In the genomic region with DNA sequence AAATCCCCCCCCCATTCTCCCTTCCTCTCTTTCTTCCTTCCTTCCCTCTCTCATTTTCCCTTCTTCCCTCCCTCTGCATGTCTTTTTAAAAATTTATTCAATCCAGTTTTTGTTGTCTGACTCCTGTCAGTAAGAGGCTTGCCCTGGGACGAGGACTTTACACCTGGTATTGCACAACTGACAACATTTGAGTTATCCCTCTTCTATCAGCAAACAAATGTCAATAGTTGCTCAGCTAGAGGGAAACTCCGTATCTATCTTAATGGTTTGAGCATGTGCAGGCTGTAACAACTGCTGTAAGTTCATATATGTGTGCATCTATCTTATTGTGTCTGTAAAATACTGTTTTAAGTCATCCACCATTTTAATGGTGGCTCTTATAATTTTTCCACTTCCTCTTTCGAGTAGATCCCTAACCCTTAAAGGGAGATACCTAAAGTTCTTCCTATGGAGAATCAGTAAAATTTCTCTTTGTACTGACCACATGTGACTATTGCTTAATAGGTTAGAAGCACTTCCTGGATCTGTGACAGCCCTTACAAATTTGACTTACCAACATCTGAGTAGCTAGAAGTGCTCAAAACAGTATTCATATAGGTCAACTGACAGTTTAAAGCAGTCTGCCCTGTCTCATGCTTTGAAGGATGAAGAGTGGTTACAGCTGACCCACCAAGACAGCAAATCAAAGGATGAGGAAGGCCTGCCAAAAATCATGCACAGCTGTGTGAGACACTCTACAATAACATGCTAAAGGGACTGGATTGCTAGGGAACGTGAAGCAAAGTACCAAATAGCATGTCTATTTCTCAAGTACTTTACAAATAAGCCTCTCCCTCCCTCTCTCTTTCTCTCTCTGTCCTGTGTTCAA, we compare ENCODE assay signal across 23 mouse cellular contexts.
A peak's percentile ranks its signal among the peaks of the same experiment; 100 is the strongest.
DNase-seq lines count a peak whose midpoint lies in the region; ATAC-seq and TF ChIP-seq lines count a peak whose summit lies in the region.
"Had no signal": no experiment of that assay in that cellular context is flagged by ENCODE, and none has a peak within 500 bp of the region (broad histone marks: within the 10 kb centered on the region; RNA-seq: fewer than 3 reads in every experiment).

No protein-coding gene starts in this region.

- WGBS in embryonic facial prominence, embryonic 14.5 days = 71% methylated on average over 4 of the region's 4 CpGs
- WGBS in embryonic facial prominence, embryonic 10.5 days = 84% methylated on average over 4 of the region's 4 CpGs
- WGBS in stomach, embryonic 14.5 days = 57% methylated on average over 4 of the region's 4 CpGs
- WGBS in stomach, postnatal 0 days = 59% methylated on average over 4 of the region's 4 CpGs

- TF ChIP-seq CTCF in stomach, postnatal 0 days (IDR thresholded peaks at IDR 0.05; ENCODE audit: low read depth) = no peak

- H3K9ac ChIP-seq in embryonic facial prominence, embryonic 14.5 days (ENCODE audit: low read depth, low read length) = no peak overlapping the region
- no peak overlapping the region for H3K9ac ChIP-seq in stomach, embryonic 14.5 days (replicated peaks; ENCODE audit: low read depth, low read length)
- no peak overlapping the region for H3K9ac ChIP-seq in stomach, postnatal 0 days (ENCODE audit: low read length)
- H3K9ac ChIP-seq: embryonic facial prominence, embryonic 12.5 days; hindbrain, embryonic 14.5 days; intestine, embryonic 15.5 days; limb, embryonic 15.5 days; neural tube, embryonic 15.5 days had no signal

- H3K4me2 ChIP-seq in embryonic facial prominence, embryonic 14.5 days (ENCODE audit: low read depth, low read length) = no peak overlapping the region
- H3K4me2 ChIP-seq in stomach, embryonic 14.5 days (replicated peaks; ENCODE audit: low read depth, low read length) = no peak overlapping the region
- no peak overlapping the region for H3K4me2 ChIP-seq in stomach, postnatal 0 days (replicated peaks; ENCODE audit: low read depth)
- H3K4me2 ChIP-seq: embryonic facial prominence, embryonic 12.5 days; hindbrain, embryonic 14.5 days; intestine, embryonic 15.5 days; limb, embryonic 15.5 days; neural tube, embryonic 15.5 days had no signal

- ATAC-seq in embryonic facial prominence, embryonic 14.5 days (ENCODE audit: low read depth) = no peak
- ATAC-seq in stomach, embryonic 14.5 days (ENCODE audit: insufficient number of reproducible peaks, insufficient read depth, low FRiP score, low read depth) = peak; percentile 72; the same call in 1 of the 2 replicates
- ATAC-seq in stomach, postnatal 0 days (ENCODE audit: low FRiP score, low TSS enrichment) = no peak
- ATAC-seq: intestine, embryonic 15.5 days had no signal

- DNase-seq in embryonic facial prominence, embryonic 14.5 days (ENCODE audit: low spot score) = peak; percentile 23
- no peak for DNase-seq in embryonic facial prominence, embryonic 10.5 days (ENCODE audit: low spot score)
- peak; percentile 6 to 21 for DNase-seq in kidney, postnatal 4 days
- DNase-seq in kidney, adult 11 months = no peak
- no peak for DNase-seq in stomach, postnatal 0 days (ENCODE audit: low spot score)
- no peak for DNase-seq in layer of hippocampus, adult 8-10 months (ENCODE audit: low spot score in 2 of 2)
- no peak for DNase-seq in cerebellum, adult 18-20 months
- DNase-seq: adrenal gland, adult 8-10 months; cerebellum, adult 11-12 months; gastrocnemius, adult 2 months; heart, adult 2 months; heart, postnatal 14 days; kidney, postnatal 25 days; right cerebral cortex, postnatal 4 days; thymus, postnatal 4 days had no signal

- H3K27me3 ChIP-seq in embryonic facial prominence, embryonic 14.5 days (replicated peaks; ENCODE audit: control insufficient read depth, insufficient read depth, low read length) = no peaks in the 10 kb centered on the region
- H3K27me3 ChIP-seq in embryonic facial prominence, embryonic 10.5 days (replicated peaks; ENCODE audit: low read depth, poor library complexity, severe bottlenecking) = no peaks in the 10 kb centered on the region
- no peaks in the 10 kb centered on the region for H3K27me3 ChIP-seq in stomach, embryonic 14.5 days (ENCODE audit: control insufficient read depth, insufficient read depth, low read length)
- no peaks in the 10 kb centered on the region for H3K27me3 ChIP-seq in stomach, postnatal 0 days (ENCODE audit: control insufficient read depth, insufficient read depth, low read length)
- H3K27me3 ChIP-seq: CH12.LX; embryonic facial prominence, embryonic 12.5 days; intestine, embryonic 15.5 days; limb, embryonic 15.5 days; neural tube, embryonic 15.5 days had no signal

- H3K4me1 ChIP-seq in embryonic facial prominence, embryonic 14.5 days (ENCODE audit: control insufficient read depth, insufficient read depth, low read length) = no peaks in the 10 kb centered on the region
- peaks cover 5% of the 10 kb centered on the region; the same call in 1 of the 2 replicates for H3K4me1 ChIP-seq in embryonic facial prominence, embryonic 10.5 days
- peaks cover 8% of the 10 kb centered on the region; the same call in 1 of the 2 replicates for H3K4me1 ChIP-seq in stomach, embryonic 14.5 days (ENCODE audit: control insufficient read depth, insufficient read depth, low read length)
- no peaks in the 10 kb centered on the region for H3K4me1 ChIP-seq in stomach, postnatal 0 days (replicated peaks; ENCODE audit: control insufficient read depth, insufficient read depth)

- H3K27ac ChIP-seq in embryonic facial prominence, embryonic 14.5 days (replicated peaks; ENCODE audit: low read depth, low read length) = no peak overlapping the region
- no peak overlapping the region for H3K27ac ChIP-seq in embryonic facial prominence, embryonic 10.5 days (replicated peaks)
- H3K27ac ChIP-seq in stomach, embryonic 14.5 days (ENCODE audit: low read length) = no peak overlapping the region
- H3K27ac ChIP-seq in stomach, postnatal 0 days (replicated peaks) = no peak overlapping the region
- H3K27ac ChIP-seq: embryonic facial prominence, embryonic 12.5 days; gastrocnemius, adult 2 months; heart, adult 2 months; hindbrain, embryonic 14.5 days; intestine, embryonic 15.5 days; limb, embryonic 15.5 days; midbrain, embryonic 10.5 days; neural tube, embryonic 15.5 days had no signal

- no peak for TF ChIP-seq EP300 in stomach, postnatal 0 days (optimal IDR thresholded peaks at IDR 0.05)

- H3K9me3 ChIP-seq in embryonic facial prominence, embryonic 14.5 days (ENCODE audit: control insufficient read depth, low read length) = no peaks in the 10 kb centered on the region
- no peaks in the 10 kb centered on the region for H3K9me3 ChIP-seq in embryonic facial prominence, embryonic 10.5 days
- no peaks in the 10 kb centered on the region for H3K9me3 ChIP-seq in stomach, embryonic 14.5 days (ENCODE audit: control insufficient read depth, low read depth, low read length)
- H3K9me3 ChIP-seq in stomach, postnatal 0 days (ENCODE audit: control insufficient read depth, low read length) = no peaks in the 10 kb centered on the region
- H3K9me3 ChIP-seq: embryonic facial prominence, embryonic 12.5 days; intestine, embryonic 15.5 days; limb, embryonic 15.5 days; midbrain, embryonic 10.5 days; neural tube, embryonic 15.5 days had no signal

- H3K36me3 ChIP-seq in embryonic facial prominence, embryonic 14.5 days (ENCODE audit: control insufficient read depth, insufficient read depth, low read length) = no peaks in the 10 kb centered on the region
- no peaks in the 10 kb centered on the region for H3K36me3 ChIP-seq in embryonic facial prominence, embryonic 10.5 days (replicated peaks)
- no peaks in the 10 kb centered on the region for H3K36me3 ChIP-seq in stomach, embryonic 14.5 days (ENCODE audit: control insufficient read depth, insufficient read depth, low read length)
- no peaks in the 10 kb centered on the region for H3K36me3 ChIP-seq in stomach, postnatal 0 days (ENCODE audit: control insufficient read depth, insufficient read depth, low read length)
- H3K36me3 ChIP-seq: embryonic facial prominence, embryonic 12.5 days; intestine, embryonic 15.5 days; limb, embryonic 15.5 days; midbrain, embryonic 10.5 days; neural tube, embryonic 15.5 days had no signal

- no peak overlapping the region for H3K4me3 ChIP-seq in embryonic facial prominence, embryonic 14.5 days (ENCODE audit: low read depth, low read length)
- no peak overlapping the region for H3K4me3 ChIP-seq in embryonic facial prominence, embryonic 10.5 days
- H3K4me3 ChIP-seq in stomach, embryonic 14.5 days (ENCODE audit: low read depth, low read length) = no peak overlapping the region
- no peak overlapping the region for H3K4me3 ChIP-seq in stomach, postnatal 0 days (ENCODE audit: low read depth, low read length)
- H3K4me3 ChIP-seq: embryonic facial prominence, embryonic 12.5 days; gastrocnemius, adult 2 months; heart, adult 2 months; intestine, embryonic 15.5 days; limb, embryonic 15.5 days; midbrain, embryonic 10.5 days; neural tube, embryonic 15.5 days had no signal

Comparison
In these comparisons a context has a peak if more than half of its experiments do, and no peak if none do; other contexts are left out.
1. DNase-seq: peak in embryonic facial prominence, embryonic 14.5 days (single experiment) and kidney, postnatal 4 days (2 of 2); none in embryonic facial prominence, embryonic 10.5 days (single experiment), kidney, adult 11 months (single experiment), stomach, postnatal 0 days (single experiment), layer of hippocampus, adult 8-10 months (0 of 2) and cerebellum, adult 18-20 months (0 of 2).